Mouse (Mus musculus): Measurements from ENCODE around the gene Ispd. TPM values are rescaled to one million over a fixed set of nuclear protein-coding genes. Genes with fewer than 3 reads are reported as not detected.

The Ispd gene
- polyA plus RNA-seq, 1 experiment from 2014 or later: 2.1 TPM

DNA sequence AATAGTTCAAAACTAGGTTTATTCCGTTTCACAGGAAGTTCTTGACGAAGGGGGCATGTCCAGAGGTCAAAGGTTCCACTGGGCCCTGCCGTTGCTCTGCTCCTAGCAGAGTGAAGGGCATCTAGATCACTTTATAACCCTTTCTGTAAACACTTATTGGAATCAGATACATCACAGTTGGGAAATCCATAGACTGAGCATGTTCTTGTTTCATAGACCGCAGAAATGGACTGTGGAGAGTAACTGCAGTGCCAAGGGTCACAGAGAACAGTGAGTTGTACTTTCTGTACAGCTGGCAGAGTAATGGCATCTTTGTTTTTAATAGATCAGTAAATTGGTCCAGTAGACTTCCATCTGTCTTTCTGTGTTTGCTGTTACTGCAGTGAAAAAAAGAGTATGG is 94.0 kb downstream of the Ispd start:
- H3K27me3 ChIP-seq (ENCODE audit: insufficient read depth, low read length): no peaks in the 10 kb centered on the region
- no peak overlapping the region for H3K4me2 ChIP-seq (ENCODE audit: low read depth, low read length)
- 61% methylated on average over 4 of the region's 4 CpGs for WGBS (ENCODE audit: insufficient replicate concordance)
- no peak overlapping the region for H3K4me3 ChIP-seq (ENCODE audit: low read depth, low read length)
- no peak for DNase-seq
- H3K9ac ChIP-seq (replicated peaks): no peak overlapping the region
- no peak overlapping the region for H3K27ac ChIP-seq (ENCODE audit: low read depth)
- ATAC-seq: no peak
- no peaks in the 10 kb centered on the region for H3K36me3 ChIP-seq (replicated peaks; ENCODE audit: insufficient read depth, low read length)
- no peaks in the 10 kb centered on the region for H3K4me1 ChIP-seq (ENCODE audit: insufficient read depth)
- TF ChIP-seq CTCF (IDR thresholded peaks at IDR 0.05; ENCODE audit: low read depth) (no peak), EP300 (IDR thresholded peaks at IDR 0.05; ENCODE audit: low read depth) (no peak)
- H3K9me3 ChIP-seq (ENCODE audit: low read length): no peaks in the 10 kb centered on the region

GRCm38 (mm10) chr12:36476476-36476875 is 95.2 kb downstream of the Ispd start:
- no peak for DNase-seq
- Histone ChIP-seq H3K4me1 (ENCODE audit: insufficient read depth) (no peaks in the 10 kb centered on the region), H3K27me3 (ENCODE audit: insufficient read depth, low read length) (no peaks in the 10 kb centered on the region), H3K36me3 (replicated peaks; ENCODE audit: insufficient read depth, low read length) (no peaks in the 10 kb centered on the region), H3K4me3 (ENCODE audit: low read depth, low read length) (no peak overlapping the region), H3K4me2 (ENCODE audit: low read depth, low read length) (no peak overlapping the region), H3K9ac (replicated peaks) (no peak overlapping the region), H3K27ac (ENCODE audit: low read depth) (no peak overlapping the region), H3K9me3 (ENCODE audit: low read length) (no peaks in the 10 kb centered on the region)
- TF ChIP-seq EP300 (IDR thresholded peaks at IDR 0.05; ENCODE audit: low read depth): no peak
- TF ChIP-seq CTCF (IDR thresholded peaks at IDR 0.05; ENCODE audit: low read depth): no peak
- no peak for ATAC-seq
- WGBS (ENCODE audit: insufficient replicate concordance): 56% methylated on average over 5 of the region's 5 CpGs

DNA sequence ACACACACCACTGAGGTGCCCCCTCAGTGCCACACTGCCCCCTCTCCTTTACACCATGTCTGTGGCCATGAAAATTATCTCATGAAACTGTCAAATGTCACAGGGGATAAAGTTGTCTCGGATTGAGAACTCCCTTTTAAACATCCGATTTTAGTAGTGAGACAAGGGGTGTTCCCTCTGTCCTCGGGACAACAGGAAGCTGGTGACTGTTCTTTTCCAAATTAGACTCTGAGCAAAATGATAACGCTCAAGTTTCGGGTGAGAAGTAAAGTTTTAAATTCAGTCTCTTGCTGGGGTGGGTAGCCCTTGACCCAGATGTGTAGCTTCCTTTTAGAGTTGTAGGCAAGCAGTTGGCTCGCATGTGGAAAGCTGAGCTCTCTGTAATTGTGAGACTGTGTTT is 96.3 kb downstream of the Ispd start:
- Histone ChIP-seq H3K4me3 (ENCODE audit: low read depth, low read length) (no peak overlapping the region), H3K36me3 (replicated peaks; ENCODE audit: insufficient read depth, low read length) (no peaks in the 10 kb centered on the region), H3K4me1 (ENCODE audit: insufficient read depth) (no peaks in the 10 kb centered on the region), H3K27me3 (ENCODE audit: insufficient read depth, low read length) (no peaks in the 10 kb centered on the region), H3K9me3 (ENCODE audit: low read length) (no peaks in the 10 kb centered on the region), H3K4me2 (ENCODE audit: low read depth, low read length) (no peak overlapping the region), H3K27ac (ENCODE audit: low read depth) (no peak overlapping the region), H3K9ac (replicated peaks) (no peak overlapping the region)
- ATAC-seq (no peak), DNase-seq (no peak)
- 42% methylated on average over 6 of the region's 6 CpGs for WGBS (ENCODE audit: insufficient replicate concordance)
- TF ChIP-seq CTCF (IDR thresholded peaks at IDR 0.05; ENCODE audit: low read depth): no peak
- no peak for TF ChIP-seq EP300 (IDR thresholded peaks at IDR 0.05; ENCODE audit: low read depth)

- DNase-seq (no peak), ATAC-seq (no peak)
- TF ChIP-seq EP300 (IDR thresholded peaks at IDR 0.05; ENCODE audit: low read depth): no peak
- no peak for TF ChIP-seq CTCF (IDR thresholded peaks at IDR 0.05; ENCODE audit: low read depth)
- no peaks in the 10 kb centered on the region for H3K27me3 ChIP-seq (ENCODE audit: insufficient read depth, low read length)
- no peak overlapping the region for H3K4me2 ChIP-seq (ENCODE audit: low read depth, low read length)
- H3K36me3 ChIP-seq (replicated peaks; ENCODE audit: insufficient read depth, low read length): no peaks in the 10 kb centered on the region
- H3K27ac ChIP-seq (ENCODE audit: low read depth): no peak overlapping the region
- 62% methylated on average over 3 of the region's 3 CpGs for WGBS (ENCODE audit: insufficient replicate concordance)
- no peak overlapping the region for H3K9ac ChIP-seq (replicated peaks)
- no peaks in the 10 kb centered on the region for H3K4me1 ChIP-seq (ENCODE audit: insufficient read depth)
- H3K4me3 ChIP-seq (ENCODE audit: low read depth, low read length): no peak overlapping the region
- no peaks in the 10 kb centered on the region for H3K9me3 ChIP-seq (ENCODE audit: low read length)
Observed at GRCm38 (mm10) chr12:36477926-36478325, 96.7 kb downstream of the Ispd start.

- WGBS (ENCODE audit: insufficient replicate concordance): 70% methylated on average over 3 of the region's 3 CpGs
- Histone ChIP-seq H3K9me3 (ENCODE audit: low read length) (no peaks in the 10 kb centered on the region), H3K4me1 (ENCODE audit: insufficient read depth) (no peaks in the 10 kb centered on the region), H3K27me3 (ENCODE audit: insufficient read depth, low read length) (no peaks in the 10 kb centered on the region), H3K36me3 (replicated peaks; ENCODE audit: insufficient read depth, low read length) (no peaks in the 10 kb centered on the region), H3K9ac (replicated peaks) (no peak overlapping the region), H3K4me3 (ENCODE audit: low read depth, low read length) (no peak overlapping the region), H3K27ac (ENCODE audit: low read depth) (no peak overlapping the region), H3K4me2 (ENCODE audit: low read depth, low read length) (no peak overlapping the region)
- ATAC-seq: no peak
- no peak for DNase-seq
- no peak for TF ChIP-seq EP300 (IDR thresholded peaks at IDR 0.05; ENCODE audit: low read depth)
- no peak for TF ChIP-seq CTCF (IDR thresholded peaks at IDR 0.05; ENCODE audit: low read depth)
Observed at GRCm38 (mm10) chr12:36481742-36482141, 100.5 kb downstream of the Ispd start.

DNA sequence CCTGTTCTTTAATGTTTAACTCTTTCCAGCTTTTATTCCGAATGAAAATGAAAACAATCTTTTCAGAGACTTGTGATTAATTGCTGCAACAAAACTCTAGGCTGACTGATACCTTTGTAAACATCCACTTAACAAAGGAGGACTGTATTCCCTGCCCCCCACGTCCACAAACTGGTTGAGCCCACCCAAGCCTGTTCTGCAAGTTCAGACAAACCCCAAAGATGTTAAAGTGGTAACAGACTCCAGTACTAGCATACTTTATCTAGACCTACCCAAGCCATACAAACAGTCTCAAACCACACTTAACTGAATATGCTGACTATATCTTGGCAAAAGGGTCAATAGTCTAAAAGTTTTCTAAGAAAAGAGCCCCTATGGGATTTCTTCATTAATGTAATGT is 102.1 kb downstream of the Ispd start:
- no peaks in the 10 kb centered on the region for H3K27me3 ChIP-seq (ENCODE audit: insufficient read depth, low read length)
- 40% methylated on average over 2 of the region's 2 CpGs for WGBS (ENCODE audit: insufficient replicate concordance)

GRCm38 (mm10) chr12:36497565-36497964 is 116.3 kb downstream of the Ispd start:
- Histone ChIP-seq H3K36me3 (replicated peaks; ENCODE audit: insufficient read depth, low read length) (no peaks in the 10 kb centered on the region), H3K4me2 (ENCODE audit: low read depth, low read length) (no peak overlapping the region), H3K4me1 (ENCODE audit: insufficient read depth) (no peaks in the 10 kb centered on the region), H3K27ac (ENCODE audit: low read depth) (no peak overlapping the region), H3K4me3 (ENCODE audit: low read depth, low read length) (no peak overlapping the region), H3K9ac (replicated peaks) (no peak overlapping the region), H3K27me3 (ENCODE audit: insufficient read depth, low read length) (no peaks in the 10 kb centered on the region), H3K9me3 (ENCODE audit: low read length) (no peaks in the 10 kb centered on the region)
- no peak for TF ChIP-seq CTCF (IDR thresholded peaks at IDR 0.05; ENCODE audit: low read depth)
- no peak for TF ChIP-seq EP300 (IDR thresholded peaks at IDR 0.05; ENCODE audit: low read depth)
- 67% methylated on average over 3 of the region's 3 CpGs for WGBS (ENCODE audit: insufficient replicate concordance)
- DNase-seq (no peak), ATAC-seq (no peak)

More for the DNA sequence above, 102.1 kb downstream of the Ispd start:
- no peak overlapping the region for H3K4me2 ChIP-seq (ENCODE audit: low read depth, low read length)
- no peak for TF ChIP-seq EP300 (IDR thresholded peaks at IDR 0.05; ENCODE audit: low read depth)
- no peak for TF ChIP-seq CTCF (IDR thresholded peaks at IDR 0.05; ENCODE audit: low read depth)
- ATAC-seq: no peak
- no peaks in the 10 kb centered on the region for H3K4me1 ChIP-seq (ENCODE audit: insufficient read depth)
- H3K36me3 ChIP-seq (replicated peaks; ENCODE audit: insufficient read depth, low read length): no peaks in the 10 kb centered on the region
- no peak overlapping the region for H3K4me3 ChIP-seq (ENCODE audit: low read depth, low read length)
- H3K9me3 ChIP-seq (ENCODE audit: low read length): no peaks in the 10 kb centered on the region
- no peak overlapping the region for H3K9ac ChIP-seq (replicated peaks)
- no peak overlapping the region for H3K27ac ChIP-seq (ENCODE audit: low read depth)
- no peak for DNase-seq

Measured in liver, postnatal 0 days (tissue).